Mouse (Mus musculus) lung, postnatal 14 days (tissue): ENCODE measurements around the gene Tas2r122.
"Not testable (repeated sequence)": the region's sequence is repeated elsewhere in the genome, so short reads cannot be mapped to it uniquely, and the experiment has no call there.

Experiments used
- DNase-seq: peaks from one replicate; pipeline ENCODE4 v3.0.0; 2021

Gene Tas2r122

DNA sequence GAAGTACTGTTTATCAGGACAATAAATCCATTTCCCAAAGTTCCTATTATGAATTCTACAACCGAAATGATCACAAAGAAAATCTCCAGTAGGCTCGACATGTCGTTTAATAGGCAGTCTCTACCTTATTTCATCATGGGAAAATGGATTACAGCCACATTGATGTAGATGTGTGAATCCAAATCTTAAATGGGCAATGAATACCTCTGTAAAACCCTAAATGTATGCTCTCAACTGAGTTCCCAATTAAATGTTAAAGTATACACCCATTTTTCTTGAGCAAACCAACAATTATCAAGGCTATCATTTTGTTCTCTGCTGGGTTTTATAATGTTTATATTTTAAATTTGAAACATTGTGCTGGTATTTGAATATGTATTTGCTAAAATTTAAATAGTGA lies at the start of gene Tas2r122:
Gene Tas2r122 (minus strand): TSS at position 101 of the 400 bp plus-strand sequence.
- DNase-seq, result no peak

DNA sequence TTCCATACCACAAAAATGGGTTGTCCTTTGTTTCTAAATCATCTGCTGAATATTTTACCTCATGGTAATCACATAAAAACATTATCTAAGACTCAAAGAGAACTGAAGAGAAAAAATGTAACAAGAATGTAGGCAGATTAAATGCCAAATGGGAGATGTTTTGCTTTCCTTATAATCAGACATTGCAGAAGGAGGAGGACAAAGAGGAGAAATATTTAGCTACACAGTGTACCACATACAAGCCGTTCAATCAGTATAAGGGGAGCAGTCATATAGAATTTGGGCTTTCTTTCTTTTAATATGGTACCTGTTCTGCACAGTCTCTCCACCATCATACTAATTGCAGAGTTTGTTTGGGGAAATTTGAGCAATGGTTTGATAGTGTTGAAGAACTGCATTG lies 42.7 kb upstream of the Tas2r122 start, which contains the start of gene Tas2r124:
Gene Tas2r124 (plus strand): TSS at position 301 of the 400 bp plus-strand sequence.
- DNase-seq, result no peak

DNA sequence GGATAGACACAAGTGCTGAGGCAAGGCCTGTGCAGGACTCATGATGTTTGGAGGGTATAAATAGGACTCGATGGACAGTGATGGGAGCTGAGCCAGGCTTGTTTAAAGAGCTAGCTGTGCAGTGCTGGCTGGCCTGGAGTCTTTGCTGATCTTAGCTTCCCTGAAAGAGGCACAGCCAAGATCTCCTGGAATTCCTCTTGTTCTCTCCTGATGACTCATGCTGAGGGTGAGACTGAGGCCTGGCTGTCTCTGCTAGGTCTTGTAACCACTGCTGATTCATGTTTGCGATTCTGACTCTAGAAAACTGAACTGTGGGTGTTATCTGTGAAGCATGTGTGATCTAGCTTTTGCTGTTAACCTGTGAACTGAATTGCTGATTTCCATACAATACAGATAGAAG lies 38.5 kb upstream of the Tas2r122 start:
- no peak for DNase-seq

DNA sequence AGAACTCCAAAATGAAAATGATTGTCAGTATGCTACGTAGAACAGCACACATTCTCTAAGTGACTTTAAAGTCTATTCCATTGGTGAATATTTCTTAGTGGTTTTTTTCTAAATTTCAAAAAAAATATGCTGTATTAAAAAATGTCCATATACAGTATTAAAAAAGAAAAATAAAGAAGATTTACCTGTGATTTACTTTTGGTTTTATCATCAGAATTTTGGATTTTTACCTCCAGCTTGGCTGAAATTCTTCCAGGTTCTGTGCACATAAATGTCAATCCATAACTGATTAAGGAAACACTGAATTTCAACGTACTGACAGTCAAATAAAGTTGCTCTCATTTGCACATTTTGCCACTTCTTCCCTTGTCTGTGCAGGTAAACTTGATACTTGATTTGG lies 26.2 kb upstream of the Tas2r122 start, which contains the start of gene Tas2r115:
Gene Tas2r115 (minus strand): TSS at position 101 of the 400 bp plus-strand sequence.
- no peak for DNase-seq

DNA sequence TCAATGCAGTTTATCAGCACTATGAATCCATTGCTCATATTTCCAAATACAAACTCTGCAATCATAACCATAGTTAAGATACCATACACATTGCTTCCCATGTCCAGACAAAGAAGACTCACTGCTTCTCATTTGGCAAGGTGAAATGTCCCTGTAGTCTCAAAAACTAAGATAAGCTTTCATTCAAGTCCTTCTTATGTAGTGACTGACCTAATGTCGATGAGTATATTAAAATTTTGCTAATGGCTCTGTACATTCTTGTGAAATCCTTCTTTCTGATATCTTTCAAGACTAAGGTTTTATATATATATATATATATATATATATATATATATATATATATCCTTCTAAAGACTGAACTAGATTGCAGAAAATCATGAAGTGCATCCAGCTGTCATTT lies 10.8 kb downstream of the Tas2r122 start, which contains the start of gene Tas2r121:
Gene Tas2r121 (minus strand): TSS at position 101 of the 400 bp plus-strand sequence.
- DNase-seq, result no peak

DNA sequence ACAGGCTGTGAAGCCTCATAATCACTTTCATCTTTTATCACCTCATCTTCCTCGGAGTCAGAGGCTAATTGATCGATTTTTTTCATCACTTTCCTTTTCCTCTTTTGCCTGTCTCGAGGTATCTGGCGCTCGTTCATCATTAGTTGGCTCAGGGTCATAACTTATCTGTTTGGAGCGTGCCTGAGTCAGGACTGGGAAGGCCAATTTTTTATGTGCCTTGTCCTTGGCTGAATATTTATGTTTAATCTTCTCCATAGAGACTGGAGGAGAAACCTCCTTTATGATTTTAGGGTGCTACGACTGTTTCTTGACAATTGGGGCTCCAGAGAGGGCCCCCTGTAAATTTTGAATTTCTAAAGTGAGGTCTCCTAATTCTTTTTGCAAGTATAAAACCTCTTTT lies 20.1 kb downstream of the Tas2r122 start:
- DNase-seq, result not testable (repeated sequence)
